Mouse (Mus musculus): ENCODE measurements at regions not wholly inside any gene's neighbourhood (a gene's known extent, or its start where the extent isn't known, plus 50 kb on each side); places are given as distances from the start of the nearest gene placed in this dataset.
A peak's percentile ranks its signal among the peaks of the same experiment; 100 is the strongest.

GRCm38 (mm10) chr1:128772440-128772839, 180.3 kb upstream of the Cxcr4 start:
- DNase-seq: no peak

DNA sequence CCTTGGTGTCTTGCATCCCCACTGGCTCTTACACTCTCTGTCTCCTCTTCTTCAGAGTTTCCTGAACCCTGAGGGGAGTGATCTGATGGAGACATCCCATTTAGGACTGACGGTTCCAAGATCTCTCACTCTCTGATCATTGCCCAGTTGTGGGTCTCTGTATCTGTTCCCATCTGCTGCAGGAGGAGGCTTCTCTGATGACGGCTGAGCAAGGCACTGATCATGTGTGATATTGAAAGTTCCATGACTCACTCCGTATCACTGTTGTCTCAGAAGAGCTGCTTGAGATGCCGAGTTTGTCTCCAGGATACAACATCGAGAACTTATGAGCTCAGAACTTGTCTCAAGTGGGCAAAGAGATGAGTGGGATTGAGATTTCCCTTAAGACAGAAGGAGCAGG, 178.7 kb upstream of the Cxcr4 start:
- DNase-seq: no peak

DNA sequence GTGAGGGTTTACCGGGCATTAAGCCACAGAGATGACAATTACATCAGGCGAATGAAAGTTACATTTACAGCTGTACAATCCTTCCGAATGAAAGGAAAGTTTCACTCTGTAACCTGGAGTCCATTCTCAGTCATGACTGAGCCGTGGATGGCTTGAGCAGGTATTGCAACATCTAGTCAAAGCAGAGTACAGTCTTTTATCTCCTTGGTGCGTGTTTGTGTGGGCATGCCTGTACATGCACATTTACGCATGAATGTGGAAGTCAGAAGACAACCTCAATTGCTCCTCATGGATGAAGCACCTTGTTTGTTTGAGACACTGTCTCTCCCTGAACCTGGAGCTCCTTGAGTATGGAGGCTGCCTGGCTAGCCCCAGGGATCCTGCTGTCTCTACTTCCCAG, 175.9 kb upstream of the Cxcr4 start:
- no peak for DNase-seq

GRCm38 (mm10) chr1:128767415-128767814, 175.3 kb upstream of the Cxcr4 start:
- no peak for DNase-seq

- no peak for DNase-seq
Measured at GRCm38 (mm10) chr1:128766894-128767268, 174.8 kb upstream of the Cxcr4 start.

DNA sequence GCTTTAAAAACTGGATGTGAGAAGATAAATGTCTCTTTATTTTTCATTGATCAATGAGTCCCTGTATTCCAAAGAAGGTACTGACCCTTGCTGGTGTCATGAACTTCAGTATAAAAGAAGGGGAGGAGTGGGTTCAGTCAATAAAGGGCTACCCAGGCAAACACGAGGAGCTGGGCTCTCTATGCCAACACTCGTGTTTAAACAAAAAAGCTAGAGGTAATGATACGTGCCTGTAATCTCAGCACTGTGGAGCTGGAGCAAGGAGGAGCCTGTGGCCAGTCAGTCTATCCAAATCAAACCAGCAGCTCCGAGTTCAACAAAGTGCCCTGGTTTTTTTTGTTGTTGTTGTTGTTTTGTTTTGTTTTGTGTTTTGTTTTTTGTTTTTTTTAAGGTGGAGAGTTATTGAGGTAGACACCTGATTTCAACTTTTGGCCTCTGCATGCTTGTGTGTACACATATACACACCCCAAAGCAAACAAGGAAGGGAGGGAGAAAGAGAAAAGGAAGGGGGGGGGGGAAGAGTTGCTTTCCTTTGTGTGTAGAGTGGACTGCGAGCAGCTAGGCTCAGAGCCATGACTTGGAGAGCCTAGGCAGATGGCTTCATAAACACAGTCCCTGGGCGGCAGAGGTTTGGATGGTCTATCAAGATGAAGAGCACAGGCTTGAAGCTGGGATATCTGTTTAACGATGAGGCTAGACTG, 174.2 kb upstream of the Cxcr4 start:
- DNase-seq: no peak

DNA sequence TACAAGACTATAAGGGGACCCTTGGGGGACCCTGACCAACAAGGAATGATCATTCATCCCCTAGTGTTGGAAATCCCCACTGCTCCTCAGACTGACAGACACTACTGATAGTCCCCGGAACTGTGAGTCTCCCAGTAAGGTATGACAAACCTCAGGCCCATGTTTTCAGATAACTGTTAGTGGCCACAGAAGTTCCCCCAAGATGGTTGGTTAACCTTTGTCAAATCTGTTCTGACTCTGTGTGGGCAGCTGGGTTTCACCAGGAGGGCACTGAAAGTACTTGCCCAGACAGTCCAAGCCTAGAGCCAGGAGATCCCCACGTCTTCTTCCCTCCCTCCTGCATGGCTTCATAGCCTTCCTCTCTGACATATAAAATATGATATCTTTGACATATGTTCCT, 173.5 kb upstream of the Cxcr4 start:
- no peak for DNase-seq

GRCm38 (mm10) chr1:128765142-128765541, 173.0 kb upstream of the Cxcr4 start:
- DNase-seq: no peak

GRCm38 (mm10) chr1:128762854-128763253, 170.8 kb upstream of the Cxcr4 start:
- no peak for DNase-seq

DNA sequence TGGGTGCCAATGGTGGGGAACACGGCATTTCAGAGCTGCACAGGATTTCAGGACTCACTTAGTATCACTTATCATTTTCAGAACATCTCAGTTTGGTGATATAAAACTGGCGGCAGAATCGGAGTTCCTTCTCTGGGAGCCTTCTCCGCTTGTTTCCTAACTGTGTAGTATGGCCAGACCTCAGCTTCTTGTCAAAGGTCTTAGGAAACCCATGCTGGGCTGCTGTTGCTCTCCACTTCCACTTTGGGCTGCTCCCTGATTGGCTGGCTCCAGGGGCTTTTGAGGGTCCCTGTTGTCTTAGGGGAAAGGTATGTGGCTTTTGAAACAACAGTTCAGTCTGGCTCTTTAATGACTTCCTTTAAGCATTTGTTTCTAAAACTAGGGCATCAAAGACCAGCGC, 170.0 kb upstream of the Cxcr4 start:
- DNase-seq: no peak

- DNase-seq: no peak
Measured at GRCm38 (mm10) chr1:128758802-128759481, 166.8 kb upstream of the Cxcr4 start.

- no peak for DNase-seq
Measured at GRCm38 (mm10) chr1:128758294-128758801, 166.3 kb upstream of the Cxcr4 start.

GRCm38 (mm10) chr1:128753427-128754012, 161.4 kb upstream of the Cxcr4 start:
- DNase-seq: no peak

DNA sequence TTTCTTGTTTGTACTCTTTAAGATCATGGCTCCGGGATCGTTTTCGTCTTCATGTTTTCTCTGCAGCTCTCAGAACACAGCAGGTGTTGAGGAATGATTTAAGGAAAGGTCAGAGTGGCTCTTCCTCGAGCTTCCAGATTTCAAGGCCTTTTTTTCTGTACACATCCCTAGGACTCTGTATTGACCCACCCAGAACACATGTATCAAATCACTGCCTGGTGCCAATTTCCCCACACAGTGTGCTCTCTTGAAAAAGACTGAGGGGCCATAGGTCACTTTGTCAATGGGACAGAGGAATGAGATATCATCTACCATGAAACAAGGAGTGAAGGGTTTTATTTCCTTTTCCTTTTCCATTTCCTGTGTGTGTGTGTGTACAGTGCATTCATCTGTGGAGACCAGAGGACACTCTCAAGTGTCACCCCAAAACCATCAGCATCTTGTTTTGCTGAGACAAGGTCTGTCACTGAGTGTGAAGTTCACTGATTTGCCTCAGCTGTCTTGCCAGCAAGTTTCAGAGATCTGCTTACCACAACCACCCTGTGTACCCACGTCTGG, 157.4 kb upstream of the Cxcr4 start:
- no peak for DNase-seq

- no peak for DNase-seq
Measured at GRCm38 (mm10) chr1:128747196-128747790, 155.2 kb upstream of the Cxcr4 start.

- DNase-seq: no peak
Measured at GRCm38 (mm10) chr1:128746461-128747009, 154.4 kb upstream of the Cxcr4 start.

- peak; percentile 30 for DNase-seq
Measured at GRCm38 (mm10) chr1:128740616-128741015, 148.5 kb upstream of the Cxcr4 start.

DNA sequence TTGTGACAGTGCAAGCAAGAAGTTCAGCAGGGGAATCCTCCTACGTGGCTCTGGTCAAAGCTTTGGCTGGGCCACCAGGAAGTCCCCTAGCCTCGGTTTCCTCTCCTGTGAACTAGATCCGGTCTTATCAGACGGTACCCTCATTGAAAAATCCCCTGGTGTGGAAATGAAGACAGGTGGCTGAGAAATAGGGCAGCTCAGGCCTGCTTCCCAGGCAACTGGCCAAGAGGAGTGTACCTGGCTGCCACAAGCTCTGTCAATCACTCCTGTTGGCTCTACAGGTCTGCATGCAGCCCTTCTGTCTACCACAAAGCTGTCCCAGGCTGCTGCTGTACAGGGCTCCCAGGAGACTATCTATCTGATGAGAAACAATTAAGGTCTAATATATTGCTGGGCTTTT, 146.1 kb upstream of the Cxcr4 start:
- no peak for DNase-seq

- DNase-seq: no peak
Measured at GRCm38 (mm10) chr1:128734857-128735256, 142.8 kb upstream of the Cxcr4 start.

- DNase-seq: no peak
Measured at GRCm38 (mm10) chr1:128731445-128731844, 139.4 kb upstream of the Cxcr4 start.

GRCm38 (mm10) chr1:128724433-128725091, 132.5 kb upstream of the Cxcr4 start:
- no peak for DNase-seq

- no peak for DNase-seq
Measured at GRCm38 (mm10) chr1:128723843-128724242, 131.8 kb upstream of the Cxcr4 start.
